Mouse (Mus musculus) C2C12 (cell line): ENCODE results near the gene Ubqlnl. TPM values are rescaled to one million over a fixed set of nuclear protein-coding genes. Genes with fewer than 3 reads are reported as not detected.

ENCODE experiments used
- H3K27me3 ChIP-seq: one replicate; pipeline ENCODE4 v1.6.1; 2011; ENCODE audit not compliant: control insufficient read depth, insufficient read depth, insufficient read length
- H3K36me3 ChIP-seq: one replicate; pipeline ENCODE4 v1.6.1; 2011; ENCODE audit not compliant: control insufficient read depth, insufficient read depth
- H3K4me3 ChIP-seq: one replicate; pipeline ENCODE4 v1.5.1; 2011; ENCODE audit warnings: mild to moderate bottlenecking, control low read depth; ENCODE audit not compliant: poor library complexity, insufficient read depth, severe bottlenecking
- H3K79me2 ChIP-seq: one replicate; pipeline ENCODE4 v1.6.1; 2011; ENCODE audit not compliant: control insufficient read depth, insufficient read depth
- H3K79me3 ChIP-seq: one replicate; pipeline ENCODE4 v1.6.1; 2011; ENCODE audit warnings: low read depth, control low read depth
- H3ac ChIP-seq: one replicate; pipeline ENCODE3; 2011; ENCODE audit warnings: low read depth; ENCODE audit not compliant: control insufficient read depth, insufficient read length
- CEBPB ChIP-seq: IDR thresholded peaks from one replicate; pipeline ENCODE4 v1.6.1; 2011; ENCODE audit warnings: low read depth, mild to moderate bottlenecking, control low read depth, moderate library complexity
- CTCF ChIP-seq: IDR thresholded peaks from one replicate; pipeline ENCODE4 v1.5.1; 2011; ENCODE audit not compliant: control insufficient read depth, insufficient read depth, insufficient read length
- FOSL1 ChIP-seq: IDR thresholded peaks from one replicate; pipeline ENCODE4 v1.8.0; 2011; ENCODE audit warnings: mild to moderate bottlenecking, low read length; ENCODE audit not compliant: poor library complexity, insufficient read depth, severe bottlenecking
- MAX ChIP-seq: IDR thresholded peaks from one replicate; pipeline ENCODE4 v1.6.1; 2011; ENCODE audit warnings: mild to moderate bottlenecking, control low read depth
- MYOD1 ChIP-seq: IDR thresholded peaks from one replicate; pipeline ENCODE4 v1.6.1; 2011; ENCODE audit warnings: low read depth; ENCODE audit not compliant: control insufficient read depth, insufficient read length
- MYOG ChIP-seq: IDR thresholded peaks from one replicate; pipeline ENCODE4 v1.6.1; 2011; ENCODE audit not compliant: control insufficient read depth, insufficient read length; ENCODE audit errors: extremely low read depth
- USF1 ChIP-seq: IDR thresholded peaks from one replicate; pipeline ENCODE4 v1.6.1; 2011; ENCODE audit warnings: low read depth, mild to moderate bottlenecking, control low read depth, moderate library complexity
- polyA plus RNA-seq: library from polyadenylated mRNA; unstranded; fragments of >200 nt; fragmentation: generic; extraction: Trizol; gene quantifications from one replicate; pipeline ENCODE4 v1.2.1, GENCODE M21; 2012; ENCODE audit warnings: missing spikeins

The Ubqlnl gene
- polyA plus RNA-seq, 1 experiment, result not detected

DNA sequence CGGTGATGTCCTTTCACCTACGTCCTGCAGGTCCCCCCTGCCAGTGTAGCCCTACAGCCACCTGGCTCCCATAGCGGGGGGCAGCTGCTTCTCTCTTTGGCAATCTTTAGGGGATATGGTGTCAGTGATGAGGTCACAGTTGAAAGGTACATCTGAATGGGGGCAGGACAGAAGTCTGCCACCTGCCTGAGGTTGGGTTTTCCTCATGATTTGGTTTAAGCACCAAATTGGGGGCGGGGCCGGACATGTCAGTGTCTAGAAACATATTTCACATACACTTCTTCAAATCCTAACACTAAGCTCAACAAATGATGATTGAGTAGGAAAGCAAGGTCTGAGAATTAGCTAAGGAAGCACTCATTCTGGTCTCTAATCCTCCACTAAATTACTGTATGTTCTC, 20.6 kb downstream of the Ubqlnl start, which contains the start of gene Ubqln5:
TSS of gene Ubqln5 (minus strand) at position 101 of the 400 bp plus-strand sequence.
- Histone ChIP-seq H3ac (no peak within 1 kb of the TSS), H3K79me3 (no peaks in the 10 kb centered on the region), H3K27me3 (no peaks in the 10 kb centered on the region), H3K36me3 (no peaks in the 10 kb centered on the region), H3K79me2 (no peaks in the 10 kb centered on the region), H3K4me3 (no peak within 1 kb of the TSS)
- TF ChIP-seq MYOG (no peak), USF1 (no peak), CTCF (no peak), MYOD1 (no peak), MAX (no peak), FOSL1 (no peak), CEBPB (no peak)

DNA sequence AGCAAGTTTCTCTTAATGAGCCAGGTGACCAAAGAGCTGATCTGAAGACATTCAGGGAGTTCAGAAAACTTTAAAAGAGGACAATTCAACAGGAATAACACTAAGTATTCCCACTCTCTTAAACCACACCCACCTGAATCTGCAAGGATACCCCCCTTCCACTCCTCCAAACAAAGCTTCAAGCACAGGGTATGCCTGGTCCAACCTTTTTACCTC, 45.7 kb downstream of the Ubqlnl start, which contains the start of gene Olfr646:
TSS of gene Olfr646 (plus strand) at position 117 of the 216 bp plus-strand sequence.
- no peak for TF ChIP-seq MAX
- TF ChIP-seq FOSL1, result no peak
- TF ChIP-seq USF1, result no peak
- TF ChIP-seq MYOG, result no peak
- TF ChIP-seq CTCF, result no peak
- TF ChIP-seq MYOD1, result no peak
- no peak for TF ChIP-seq CEBPB

DNA sequence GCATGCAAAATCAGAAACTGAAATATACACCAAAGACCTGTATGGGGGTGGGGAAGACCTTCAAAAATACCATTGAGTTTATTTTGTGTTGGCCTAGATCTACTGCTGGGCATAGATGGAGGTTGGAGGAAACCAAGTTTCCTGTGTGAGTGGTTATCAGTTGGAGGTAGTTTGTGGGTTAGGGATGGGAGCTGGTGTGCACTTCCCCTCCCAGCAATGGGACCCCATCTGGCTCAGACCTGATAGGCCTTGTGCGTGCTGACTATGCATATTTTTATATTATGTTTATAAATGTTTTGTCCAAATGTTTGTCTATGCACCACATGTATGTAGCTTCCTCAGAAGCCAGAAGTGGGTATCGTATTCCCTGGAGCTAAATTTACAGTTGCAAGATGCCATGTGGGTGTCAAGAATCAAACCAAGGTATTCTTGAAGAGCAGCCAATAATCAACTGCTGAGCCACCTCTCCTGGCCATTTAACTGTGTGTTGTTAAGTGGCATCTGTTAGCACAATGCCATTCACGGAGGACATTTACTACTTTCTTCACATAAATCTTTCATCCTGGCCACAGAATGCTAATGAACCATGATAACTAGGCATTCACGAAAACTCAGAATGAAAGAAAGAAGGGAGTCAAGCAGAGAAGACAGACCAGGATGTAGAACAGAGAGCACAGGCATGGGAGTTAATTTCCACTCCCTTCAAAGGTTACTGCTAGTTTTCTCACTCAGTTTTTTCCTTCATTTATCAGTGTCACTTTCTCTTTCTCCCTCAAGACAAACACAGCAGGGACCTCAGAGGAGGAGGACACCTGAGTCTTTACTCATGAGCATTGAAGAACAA, 46.2 kb downstream of the Ubqlnl start:
- H3K79me2 ChIP-seq, result no peaks in the 10 kb centered on the region
- H3K36me3 ChIP-seq, result no peaks in the 10 kb centered on the region
- no peak overlapping the region for H3K4me3 ChIP-seq
- no peak overlapping the region for H3ac ChIP-seq
- TF ChIP-seq USF1 (no peak), MAX (no peak), MYOG (no peak), FOSL1 (no peak), CEBPB (no peak), CTCF (no peak), MYOD1 (no peak)
- H3K79me3 ChIP-seq, result no peaks in the 10 kb centered on the region
- no peaks in the 10 kb centered on the region for H3K27me3 ChIP-seq

More for the DNA sequence above, 45.7 kb downstream of the Ubqlnl start, which contains the start of gene Olfr646:
- no peaks in the 10 kb centered on the region for H3K36me3 ChIP-seq
- H3ac ChIP-seq, result no peak within 1 kb of the TSS
- H3K27me3 ChIP-seq, result no peaks in the 10 kb centered on the region
- H3K79me3 ChIP-seq, result no peaks in the 10 kb centered on the region
- H3K4me3 ChIP-seq, result no peak within 1 kb of the TSS
- H3K79me2 ChIP-seq, result no peaks in the 10 kb centered on the region

Other genes with a start within 250 kb of the Ubqlnl start
- not detected for gene Olfr65, start 247.1 kb downstream of the Ubqlnl start, polyA plus RNA-seq
- not detected for gene Olfr631, start 221.7 kb downstream of the Ubqlnl start, polyA plus RNA-seq
- not detected for gene Olfr632, start 216.2 kb downstream of the Ubqlnl start, polyA plus RNA-seq
- gene Olfr633, start 206.1 kb downstream of the Ubqlnl start, polyA plus RNA-seq, result not detected
- not detected for gene Olfr635, start 179.4 kb downstream of the Ubqlnl start, polyA plus RNA-seq
- gene Olfr638, start 151.8 kb downstream of the Ubqlnl start, polyA plus RNA-seq, result not detected
- gene Olfr639, start 133.3 kb downstream of the Ubqlnl start, polyA plus RNA-seq, result not detected
- not detected for gene Olfr640, start 125.0 kb downstream of the Ubqlnl start, polyA plus RNA-seq
- gene Olfr641, start 115.1 kb downstream of the Ubqlnl start, polyA plus RNA-seq, result not detected
- not detected for gene Olfr642, start 97.9 kb downstream of the Ubqlnl start, polyA plus RNA-seq
- gene 4930516K23Rik, start 89.1 kb downstream of the Ubqlnl start, polyA plus RNA-seq, result not detected
- gene Olfr644, start 78.7 kb downstream of the Ubqlnl start, polyA plus RNA-seq, result not detected
- not detected for gene Olfr645, start 65.1 kb downstream of the Ubqlnl start, polyA plus RNA-seq
- gene Olfr646, start 45.7 kb downstream of the Ubqlnl start, polyA plus RNA-seq, result not detected
- not detected for gene Ubqln5, start 20.7 kb downstream of the Ubqlnl start, polyA plus RNA-seq
- gene Olfr643, start 13.2 kb downstream of the Ubqlnl start, polyA plus RNA-seq, result not detected
- not detected for gene Ubqln3, start 7.3 kb downstream of the Ubqlnl start, polyA plus RNA-seq
- not detected for gene Olfm5, start 14.3 kb upstream of the Ubqlnl start, polyA plus RNA-seq
- gene Olfr648, start 32.8 kb upstream of the Ubqlnl start, polyA plus RNA-seq, result not detected
- not detected for gene Olfr649, start 45.4 kb upstream of the Ubqlnl start, polyA plus RNA-seq
- gene Trim6, start 68.2 kb upstream of the Ubqlnl start, polyA plus RNA-seq, result 0.05 TPM
- gene Trim34a, start 93.9 kb upstream of the Ubqlnl start, polyA plus RNA-seq, result not detected
- gene Trim5, start 137.5 kb upstream of the Ubqlnl start, polyA plus RNA-seq, result not detected
- not detected for gene Trim12a, start 164.9 kb upstream of the Ubqlnl start, polyA plus RNA-seq
- not detected for gene Trim34b, start 178.9 kb upstream of the Ubqlnl start, polyA plus RNA-seq
- gene Trim12c, start 202.8 kb upstream of the Ubqlnl start, polyA plus RNA-seq, result 0.08 TPM
- not detected for gene Trim30b, start 219.3 kb upstream of the Ubqlnl start, polyA plus RNA-seq